Mouse (Mus musculus) forebrain, embryonic 14.5 days (tissue): ENCODE measurements at regions not wholly inside any gene's neighbourhood (a gene's known extent, or its start where the extent isn't known, plus 50 kb on each side); places are given as distances from the start of the nearest gene placed in this dataset.
A peak's percentile ranks its signal among the peaks of the same experiment; 100 is the strongest.

ENCODE experiments used
- ATAC-seq: fragments of 200-750 bp; cut with Nextera tagmentation; 2 replicates; pipeline ENCODE4 v1.8.0; 2017; ENCODE audit warnings: mild to moderate bottlenecking, moderate library complexity
- DNase-seq: peaks from one replicate; pipeline ENCODE4 v3.0.0-alpha.2; 2015; ENCODE audit warnings: low spot score
- H3K27ac ChIP-seq: fragments of 300-500 bp; sonication (generic); 2 replicates; pipeline ENCODE4 v1.5.1; 2014; ENCODE audit warnings: low read depth, mild to moderate bottlenecking, control low read depth, low read length, moderate library complexity
- H3K27me3 ChIP-seq: fragments of 300-500 bp; sonication (generic); replicated peaks from 2 replicates; pipeline ENCODE4 v1.6.1; 2014; ENCODE audit warnings: low read length, control low read depth, mixed read lengths; ENCODE audit not compliant: control insufficient read depth, insufficient read depth
- H3K36me3 ChIP-seq: fragments of 300-500 bp; sonication (generic); 2 replicates; pipeline ENCODE4 v1.6.1; 2014; ENCODE audit warnings: low read length, control low read depth; ENCODE audit not compliant: control insufficient read depth, insufficient read depth
- H3K4me1 ChIP-seq: fragments of 300-500 bp; sonication (generic); 2 replicates; pipeline ENCODE4 v1.6.1; 2014; ENCODE audit warnings: antibody characterized with exemption, low read length, control low read depth; ENCODE audit not compliant: control insufficient read depth, insufficient read depth
- H3K4me2 ChIP-seq: fragments of 300-500 bp; sonication (generic); 2 replicates; pipeline ENCODE4 v1.6.1; 2014; ENCODE audit warnings: mild to moderate bottlenecking, control low read depth, low read length
- H3K4me3 ChIP-seq: fragments of 300-500 bp; sonication (generic); 2 replicates; pipeline ENCODE4 v1.5.1; 2014; ENCODE audit warnings: low read depth, low read length, control low read depth
- H3K9ac ChIP-seq: fragments of 300-500 bp; sonication (generic); 2 replicates; pipeline ENCODE4 v1.6.1; 2014; ENCODE audit warnings: mild to moderate bottlenecking, low read length, control low read depth, moderate library complexity
- H3K9me3 ChIP-seq: fragments of 300-500 bp; sonication (generic); replicated peaks from 2 replicates; pipeline ENCODE4 v1.6.1; 2016; ENCODE audit warnings: low read length, control low read depth, mixed read lengths; ENCODE audit not compliant: control insufficient read depth
- WGBS: fragments of 180-500 bp; shearing (Covaris S2); extraction: QIAGEN DNeasy Blood & Tissue Kit; methylation state at CpG from one replicate; pipeline ENCODE4 v1.1.7; 2014; 5-methylcytosine and 5-hydroxymethylcytosine counted together

DNA sequence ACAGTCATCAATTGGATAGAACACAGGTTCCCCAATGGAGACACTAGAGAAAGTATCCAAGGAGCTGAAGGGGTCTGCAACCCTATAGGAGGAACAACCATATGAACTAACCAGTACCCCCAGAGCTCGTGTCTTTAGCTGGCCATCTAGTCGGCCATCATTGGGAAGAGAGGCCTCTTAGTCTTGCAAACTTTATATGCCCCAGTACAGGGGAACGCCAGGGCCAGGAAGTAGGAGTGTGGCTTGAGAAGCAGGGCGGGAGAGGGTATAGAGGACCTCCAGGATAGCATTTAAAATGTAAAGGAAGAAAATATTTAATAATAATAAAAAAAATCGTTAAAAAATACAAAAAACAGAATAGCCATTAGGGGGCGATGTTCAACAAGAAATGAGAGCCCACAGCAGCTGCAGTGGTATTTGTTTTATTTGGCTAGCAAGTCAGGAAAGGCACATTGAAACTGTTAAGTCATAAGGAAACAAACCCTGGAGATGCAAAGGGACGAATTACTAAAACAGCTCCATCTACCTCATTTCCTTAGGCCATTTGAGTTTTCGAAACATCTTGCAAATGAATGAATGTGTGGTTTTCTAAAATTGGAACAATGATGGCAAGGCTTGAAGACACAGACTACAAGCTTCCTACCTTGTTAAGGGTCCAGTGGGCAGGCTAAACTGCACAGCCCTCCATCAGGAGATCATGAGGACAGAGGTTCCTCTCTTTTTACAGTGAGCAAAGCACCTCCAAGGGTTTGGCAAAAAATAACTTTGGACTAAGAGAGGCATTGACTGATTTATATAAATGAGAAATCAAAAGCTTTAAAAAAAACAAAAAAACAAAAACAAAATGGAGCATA, 350.7 kb upstream of the Rasa1 start:
- peak; percentile 76 for DNase-seq
- 32% methylated on average over 8 of the region's 8 CpGs for WGBS
- no peaks in the 10 kb centered on the region for H3K36me3 ChIP-seq
- H3K27ac ChIP-seq = no peak overlapping the region
- no peaks in the 10 kb centered on the region for H3K4me1 ChIP-seq
- no peaks in the 10 kb centered on the region for H3K27me3 ChIP-seq
- no peak overlapping the region for H3K4me2 ChIP-seq
- no peaks in the 10 kb centered on the region for H3K9me3 ChIP-seq
- no peak overlapping the region for H3K4me3 ChIP-seq
- no peak overlapping the region for H3K9ac ChIP-seq
- peak; percentile 80 for ATAC-seq

DNA sequence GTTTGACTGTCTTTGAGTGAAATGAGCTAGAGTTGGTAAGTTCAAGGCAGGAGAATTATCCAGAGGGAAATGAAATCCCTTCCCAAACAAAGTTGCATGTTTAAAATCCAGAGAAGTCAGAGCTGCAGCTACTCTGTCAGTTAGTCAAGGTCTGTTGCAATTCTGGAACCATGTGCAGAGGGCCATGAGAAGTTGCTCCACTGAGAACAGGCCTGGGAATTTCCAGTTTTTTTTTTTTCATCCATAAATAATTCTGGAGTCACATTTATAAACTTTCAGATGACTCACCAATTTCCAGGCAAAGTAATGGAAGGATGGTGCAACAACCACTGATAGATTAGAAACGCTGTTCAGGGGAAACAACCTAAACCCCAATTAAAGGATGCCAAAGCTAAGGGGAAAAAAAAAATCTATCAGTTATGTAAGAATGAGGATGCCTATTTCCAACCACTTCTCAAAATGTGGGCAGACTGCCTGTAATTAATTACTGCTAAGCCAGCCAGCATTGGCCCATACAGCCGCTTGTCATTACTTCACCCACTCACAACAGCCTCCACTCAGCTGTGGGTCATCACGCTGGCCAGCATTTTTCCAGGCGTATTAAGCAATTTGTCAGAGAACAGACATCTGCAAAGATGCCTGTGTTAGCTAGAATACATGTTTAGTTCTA, 340.7 kb upstream of the Rasa1 start:
- no peak overlapping the region for H3K4me3 ChIP-seq
- whole genome bisulfite sequencing = 54% methylated on average over 4 of the region's 4 CpGs
- no peaks in the 10 kb centered on the region for H3K27me3 ChIP-seq
- no peak overlapping the region for H3K27ac ChIP-seq
- H3K36me3 ChIP-seq = no peaks in the 10 kb centered on the region
- no peaks in the 10 kb centered on the region for H3K4me1 ChIP-seq
- H3K9ac ChIP-seq = no peak overlapping the region
- ATAC-seq = peak; percentile 72
- H3K9me3 ChIP-seq = no peaks in the 10 kb centered on the region
- peak; percentile 68 for DNase-seq
- no peak overlapping the region for H3K4me2 ChIP-seq
